Mouse (Mus musculus): ENCODE results near the gene Socs3. TPM values are rescaled to one million over a fixed set of nuclear protein-coding genes. Genes with fewer than 3 reads are reported as not detected.

The Socs3 gene
- polyA plus RNA-seq, 1 experiment from 2014 or later, result 14.9 TPM

Small RNAs within 50 kb of the gene (microRNA-seq; reads per million reads assigned to microRNA genes)
- gene Mir6933, result not detected

Other genes starting within 250 kb of the Socs3 start
- 0.53 and 1.2 TPM in 2 replicates for gene Tmc8, start 188.0 kb downstream of the Socs3 start, polyA plus RNA-seq (2016; fragmentation: Nextera tagmentation; extraction: Ambion mirVana)
- gene Tmc6, start 187.8 kb downstream of the Socs3 start, polyA plus RNA-seq (2016; fragmentation: Nextera tagmentation; extraction: Ambion mirVana), result 20.3 and 22.4 TPM in 2 replicates
- gene 6030468B19Rik, start 172.4 kb downstream of the Socs3 start, polyA plus RNA-seq (2016; fragmentation: Nextera tagmentation; extraction: Ambion mirVana), result 0.26 and 0.33 TPM in 2 replicates
- gene Gm20708, start 160.4 kb downstream of the Socs3 start, polyA plus RNA-seq (2016; fragmentation: Nextera tagmentation; extraction: Ambion mirVana), result 0.36 and 0.58 TPM in 2 replicates
- gene Syngr2, start 160.4 kb downstream of the Socs3 start, polyA plus RNA-seq (2016; fragmentation: Nextera tagmentation; extraction: Ambion mirVana), result 27.6 and 28.8 TPM in 2 replicates
- 3.5 and 4.2 TPM in 2 replicates for gene Afmid, start 144.1 kb downstream of the Socs3 start, polyA plus RNA-seq (2016; fragmentation: Nextera tagmentation; extraction: Ambion mirVana)
- 136 and 143 TPM in 2 replicates for gene Tk1, start 144.0 kb downstream of the Socs3 start, polyA plus RNA-seq (2016; fragmentation: Nextera tagmentation; extraction: Ambion mirVana)
- 346 and 369 TPM in 2 replicates for gene Birc5, start 120.8 kb downstream of the Socs3 start, polyA plus RNA-seq (2016; fragmentation: Nextera tagmentation; extraction: Ambion mirVana)
- gene Tmem235, start 109.3 kb downstream of the Socs3 start, polyA plus RNA-seq (2016; fragmentation: Nextera tagmentation; extraction: Ambion mirVana), result not detected in 2 replicates
- 1.9 and 2.3 TPM in 2 replicates for gene Tha1, start 96.6 kb downstream of the Socs3 start, polyA plus RNA-seq (2016; fragmentation: Nextera tagmentation; extraction: Ambion mirVana)
- gene Pgs1, start 16.2 kb upstream of the Socs3 start, polyA plus RNA-seq (2016; fragmentation: Nextera tagmentation; extraction: Ambion mirVana), result 40.7 and 43.1 TPM in 2 replicates
- 0.24 and 0.25 TPM in 2 replicates for gene Dnah17, start 160.6 kb upstream of the Socs3 start, polyA plus RNA-seq (2016; fragmentation: Nextera tagmentation; extraction: Ambion mirVana)

Measured in limb, embryonic 12.5 days (tissue).